Mouse (Mus musculus): ENCODE data around the gene Lipc.
A peak's percentile ranks its signal among the peaks of the same experiment; 100 is the strongest.

Lipc gene

GRCm38 (mm10) chr9:70911163-70911562, 40.9 kb downstream of the Lipc start:
- peak; percentile 36 to 41 for DNase-seq

- DNase-seq: peak in 1 of 2 experiments; percentile 26
Measured at GRCm38 (mm10) chr9:70910351-70910750, 41.7 kb downstream of the Lipc start.

- no peak for DNase-seq
Measured at GRCm38 (mm10) chr9:70902821-70903730, 49.0 kb downstream of the Lipc start.

GRCm38 (mm10) chr9:70894201-70894600, 57.8 kb downstream of the Lipc start:
- no peak for DNase-seq

- no peak for DNase-seq
Measured at GRCm38 (mm10) chr9:70893526-70893925, 58.5 kb downstream of the Lipc start.

- no peak for DNase-seq
Measured at GRCm38 (mm10) chr9:70892627-70893026, 59.4 kb downstream of the Lipc start.

- DNase-seq: peak; percentile 34 to 52
Measured at GRCm38 (mm10) chr9:70891431-70892133, 60.4 kb downstream of the Lipc start.

GRCm38 (mm10) chr9:70890736-70891135, 61.3 kb downstream of the Lipc start:
- DNase-seq: peak; percentile 38 to 44

GRCm38 (mm10) chr9:70888969-70889368, 63.1 kb downstream of the Lipc start:
- DNase-seq: no peak

- DNase-seq: no peak
Measured at GRCm38 (mm10) chr9:70888556-70888955, 63.5 kb downstream of the Lipc start.

- no peak for DNase-seq
Measured at GRCm38 (mm10) chr9:70881982-70882381, 70.0 kb downstream of the Lipc start.

- no peak for DNase-seq
Measured at GRCm38 (mm10) chr9:70878823-70879222, 73.2 kb downstream of the Lipc start.

GRCm38 (mm10) chr9:70878157-70878556, 73.9 kb downstream of the Lipc start:
- no peak for DNase-seq

GRCm38 (mm10) chr9:70875490-70875889, 76.5 kb downstream of the Lipc start:
- DNase-seq: peak in 1 of 2 experiments; percentile 47

GRCm38 (mm10) chr9:70875059-70875458, 77.0 kb downstream of the Lipc start:
- DNase-seq: no peak

GRCm38 (mm10) chr9:70872675-70873074, 79.4 kb downstream of the Lipc start:
- no peak for DNase-seq

- DNase-seq: no peak
Measured at GRCm38 (mm10) chr9:70870326-70870725, 81.7 kb downstream of the Lipc start.

- DNase-seq: no peak
Measured at GRCm38 (mm10) chr9:70869169-70869873, 82.7 kb downstream of the Lipc start.

- no peak for DNase-seq
Measured at GRCm38 (mm10) chr9:70867381-70867780, 84.6 kb downstream of the Lipc start.

- DNase-seq: no peak
Measured at GRCm38 (mm10) chr9:70864039-70864438, 88.0 kb downstream of the Lipc start.

GRCm38 (mm10) chr9:70863299-70863698, 88.7 kb downstream of the Lipc start:
- peak; percentile 71 to 81 for DNase-seq

GRCm38 (mm10) chr9:70859233-70859632, 92.8 kb downstream of the Lipc start:
- DNase-seq: peak; percentile 19 to 45

GRCm38 (mm10) chr9:70855868-70856267, 96.2 kb downstream of the Lipc start:
- peak; percentile 39 to 46 for DNase-seq

Data from kidney, postnatal 4 days (tissue).